Mouse (Mus musculus) testis, postnatal 10 days (tissue): ENCODE data around the gene Akt1.

Experiments used
- DNase-seq: peaks from one replicate; pipeline ENCODE4 v3.0.0; 2021; ENCODE audit warnings: low spot score

The Akt1 gene

GRCm38 (mm10) chr12:112661327-112661605 is 13.4 kb downstream of the Akt1 start:
- no peak for DNase-seq

- peak; percentile 74 for DNase-seq
Measured at GRCm38 (mm10) chr12:112660576-112661326, 13.9 kb downstream of the Akt1 start.

- peak; percentile 92 for DNase-seq
Measured at GRCm38 (mm10) chr12:112659109-112659508, 15.6 kb downstream of the Akt1 start.

- no peak for DNase-seq
Measured at GRCm38 (mm10) chr12:112658619-112659018, 16.1 kb downstream of the Akt1 start.

- no peak for DNase-seq
Measured at GRCm38 (mm10) chr12:112654076-112654475, 20.6 kb downstream of the Akt1 start.

GRCm38 (mm10) chr12:112653157-112653824 is 21.4 kb downstream of the Akt1 start:
- DNase-seq = peak; percentile 91

- DNase-seq = no peak
Measured at GRCm38 (mm10) chr12:112651778-112652439, 22.8 kb downstream of the Akt1 start.

- DNase-seq = no peak
Measured at GRCm38 (mm10) chr12:112648081-112648480, 26.6 kb downstream of the Akt1 start.

GRCm38 (mm10) chr12:112646139-112646538 is 28.5 kb downstream of the Akt1 start:
- peak; percentile 60 for DNase-seq

GRCm38 (mm10) chr12:112644855-112645506 is 29.7 kb downstream of the Akt1 start:
- peak; percentile 76 for DNase-seq

GRCm38 (mm10) chr12:112644180-112644854 is 30.4 kb downstream of the Akt1 start, which contains the start of gene Siva1:
Gene Siva1 (plus strand): TSS chr12:112644679.
- DNase-seq = peak; percentile 99

- DNase-seq = no peak
Measured at GRCm38 (mm10) chr12:112643126-112643525, 31.6 kb downstream of the Akt1 start.

GRCm38 (mm10) chr12:112639526-112639925 is 35.2 kb downstream of the Akt1 start:
- no peak for DNase-seq

- DNase-seq = no peak
Measured at GRCm38 (mm10) chr12:112633686-112634085, 41.0 kb downstream of the Akt1 start.

- no peak for DNase-seq
Measured at GRCm38 (mm10) chr12:112632907-112633306, 41.8 kb downstream of the Akt1 start.

GRCm38 (mm10) chr12:112632084-112632777 is 42.5 kb downstream of the Akt1 start:
- no peak for DNase-seq

GRCm38 (mm10) chr12:112631472-112631871 is 43.2 kb downstream of the Akt1 start:
- DNase-seq = no peak

GRCm38 (mm10) chr12:112630796-112631195 is 43.9 kb downstream of the Akt1 start:
- no peak for DNase-seq

- no peak for DNase-seq
Measured at GRCm38 (mm10) chr12:112630029-112630428, 44.7 kb downstream of the Akt1 start.

- peak; percentile 68 for DNase-seq
Measured at GRCm38 (mm10) chr12:112628928-112629721, 45.6 kb downstream of the Akt1 start.

GRCm38 (mm10) chr12:112628197-112628596 is 46.5 kb downstream of the Akt1 start:
- DNase-seq = no peak
